Mouse (Mus musculus) limb, embryonic 14.5 days (tissue): ENCODE data around the gene Tapbp. TPM values are rescaled to one million over a fixed set of nuclear protein-coding genes. Genes with fewer than 3 reads are reported as not detected.

Experiments used
- ATAC-seq: fragments of 200-750 bp; cut with Nextera tagmentation; 2 replicates; pipeline ENCODE4 v1.8.0; 2017; ENCODE audit warnings: low read depth, moderate number of reproducible peaks, moderate TSS enrichment; ENCODE audit not compliant: low FRiP score
- DNase-seq: peaks from one replicate; pipeline ENCODE4 v3.0.0-alpha.2; 2015; ENCODE audit warnings: low spot score
- H3K27ac ChIP-seq: fragments of 300-500 bp; sonication (generic); replicated peaks from 2 replicates; pipeline ENCODE4 v1.5.1; 2014; ENCODE audit warnings: low read depth, mild to moderate bottlenecking, low read length, moderate library complexity, mixed read lengths
- H3K27me3 ChIP-seq: fragments of 300-500 bp; sonication (generic); 2 replicates; pipeline ENCODE4 v1.6.1; 2014; ENCODE audit warnings: low read length, mixed read lengths; ENCODE audit not compliant: control insufficient read depth, insufficient read depth
- H3K36me3 ChIP-seq: fragments of 300-500 bp; sonication (generic); 2 replicates; pipeline ENCODE4 v1.6.1; 2014; ENCODE audit warnings: mild to moderate bottlenecking, low read length, moderate library complexity, mixed read lengths; ENCODE audit not compliant: control insufficient read depth, insufficient read depth
- H3K4me1 ChIP-seq: fragments of 300-500 bp; sonication (generic); 2 replicates; pipeline ENCODE4 v1.6.1; 2014; ENCODE audit warnings: antibody characterized with exemption, low read length, mixed read lengths; ENCODE audit not compliant: control insufficient read depth, insufficient read depth
- H3K4me2 ChIP-seq: fragments of 300-500 bp; sonication (generic); replicated peaks from 2 replicates; pipeline ENCODE4 v1.6.1; 2014; ENCODE audit warnings: low read depth, mild to moderate bottlenecking, low read length, moderate library complexity; ENCODE audit not compliant: severe bottlenecking
- H3K4me3 ChIP-seq: fragments of 300-500 bp; sonication (generic); replicated peaks from 2 replicates; pipeline ENCODE4 v1.5.1; 2014; ENCODE audit warnings: low read length
- H3K9ac ChIP-seq: fragments of 300-500 bp; sonication (generic); 2 replicates; pipeline ENCODE4 v1.6.1; 2014; ENCODE audit warnings: mild to moderate bottlenecking, low read depth, low read length, moderate library complexity; ENCODE audit not compliant: severe bottlenecking
- H3K9me3 ChIP-seq: fragments of 300-500 bp; sonication (generic); 2 replicates; pipeline ENCODE4 v1.6.1; 2016; ENCODE audit warnings: low read length; ENCODE audit not compliant: control insufficient read depth
- POLR2A ChIP-seq: fragments of 200-500 bp; IDR thresholded peaks from 2 replicates; pipeline ENCODE4 v1.8.0; 2012; ENCODE audit warnings: inconsistent platforms, mild to moderate bottlenecking, moderate library complexity, borderline replicate concordance; ENCODE audit not compliant: insufficient read depth, insufficient read length; ENCODE audit errors: extremely low read depth
- WGBS: fragments of 180-500 bp; shearing (Covaris S2); extraction: QIAGEN DNeasy Blood & Tissue Kit; methylation state at CpG from one replicate; pipeline ENCODE4 v1.1.7; 2014; 5-methylcytosine and 5-hydroxymethylcytosine counted together
- polyA plus RNA-seq, 2 experiments: library from polyadenylated mRNA; depleted of rRNA in 1 of 2; stranded (reverse) in 1 of 2; unstranded in 1 of 2; fragments of >200 nt; fragmentation: Nextera tagmentation in 1 of 2; extraction: Ambion mirVana in 1 of 2; gene quantifications; 2 replicates each; pipeline versions ENCODE4 v1.2.1 to v1.2.3; 2012 to 2014

The Tapbp gene
- polyA plus RNA-seq, 2 experiments, result 18.7 to 28.9 TPM

DNA sequence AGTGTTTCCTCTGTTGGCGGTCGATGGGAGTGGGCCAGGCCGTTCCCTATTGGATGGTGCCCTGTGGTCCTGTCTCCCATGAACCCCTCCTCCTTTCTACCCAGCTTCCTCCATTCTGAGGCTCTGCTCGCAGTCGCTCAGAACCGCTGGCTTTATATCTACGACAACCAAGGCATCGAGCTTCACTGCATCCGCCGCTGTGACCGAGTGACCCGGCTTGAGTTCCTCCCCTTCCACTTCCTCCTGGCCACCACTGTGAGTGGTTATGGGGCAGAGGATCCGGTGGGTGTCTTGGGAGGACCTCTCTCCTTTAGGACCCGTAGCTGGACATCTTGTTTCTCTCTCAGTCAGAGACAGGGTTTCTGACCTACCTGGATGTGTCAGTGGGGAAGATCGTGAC is 27.8 kb downstream of the Tapbp start:
- Histone ChIP-seq H3K36me3 (peaks cover 60% of the 10 kb centered on the region), H3K9me3 (no peaks in the 10 kb centered on the region), H3K4me3 (no peak overlapping the region), H3K4me1 (peaks cover 13% of the 10 kb centered on the region), H3K4me2 (no peak overlapping the region), H3K27me3 (no peaks in the 10 kb centered on the region), H3K9ac (no peak overlapping the region), H3K27ac (no peak overlapping the region)
- no peak for TF ChIP-seq POLR2A
- no peak for DNase-seq
- no peak for ATAC-seq
- 92% methylated on average over 15 of the region's 15 CpGs for WGBS

DNA sequence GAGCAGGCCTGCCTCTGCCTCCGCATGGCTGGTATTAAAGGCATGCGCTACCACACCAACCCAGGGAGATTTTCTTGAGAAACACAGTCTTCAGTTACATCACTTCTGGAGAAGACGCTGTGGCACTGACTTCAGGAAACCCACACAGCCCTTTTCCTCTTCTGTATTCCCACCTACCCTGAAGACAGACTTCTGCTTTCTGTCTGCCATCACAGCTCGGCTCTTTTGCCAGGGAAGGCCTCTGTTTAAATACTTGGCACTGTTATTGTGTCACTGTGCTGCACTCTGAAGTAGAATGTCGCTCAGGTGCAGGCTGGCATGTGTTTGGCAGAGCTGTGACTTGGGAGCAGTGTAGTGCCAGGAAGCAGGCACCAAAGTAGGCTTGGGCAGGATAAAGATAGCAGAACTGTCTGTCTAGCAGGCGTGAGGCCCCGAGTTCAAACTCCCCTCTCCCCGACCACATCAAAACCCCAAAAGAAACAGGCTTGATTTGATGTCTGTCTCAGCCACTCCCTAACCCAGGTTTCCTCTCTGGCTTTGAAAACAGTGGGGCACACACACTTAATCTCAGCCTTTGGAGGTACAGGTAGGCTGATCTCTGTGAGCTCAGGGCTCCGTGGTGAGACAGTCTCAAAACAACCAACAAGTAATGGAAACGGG is 31.9 kb downstream of the Tapbp start:
- H3K9me3 ChIP-seq, result no peaks in the 10 kb centered on the region
- ATAC-seq (no peak), DNase-seq (no peak)
- no peak overlapping the region for H3K4me3 ChIP-seq
- no peak overlapping the region for H3K9ac ChIP-seq
- peaks cover 77% of the 10 kb centered on the region for H3K36me3 ChIP-seq
- no peak for TF ChIP-seq POLR2A
- H3K4me2 ChIP-seq, result no peak overlapping the region
- 92% methylated on average over 10 of the region's 10 CpGs for WGBS
- no peaks in the 10 kb centered on the region for H3K27me3 ChIP-seq
- H3K4me1 ChIP-seq, result peaks cover 14% of the 10 kb centered on the region
- no peak overlapping the region for H3K27ac ChIP-seq

DNA sequence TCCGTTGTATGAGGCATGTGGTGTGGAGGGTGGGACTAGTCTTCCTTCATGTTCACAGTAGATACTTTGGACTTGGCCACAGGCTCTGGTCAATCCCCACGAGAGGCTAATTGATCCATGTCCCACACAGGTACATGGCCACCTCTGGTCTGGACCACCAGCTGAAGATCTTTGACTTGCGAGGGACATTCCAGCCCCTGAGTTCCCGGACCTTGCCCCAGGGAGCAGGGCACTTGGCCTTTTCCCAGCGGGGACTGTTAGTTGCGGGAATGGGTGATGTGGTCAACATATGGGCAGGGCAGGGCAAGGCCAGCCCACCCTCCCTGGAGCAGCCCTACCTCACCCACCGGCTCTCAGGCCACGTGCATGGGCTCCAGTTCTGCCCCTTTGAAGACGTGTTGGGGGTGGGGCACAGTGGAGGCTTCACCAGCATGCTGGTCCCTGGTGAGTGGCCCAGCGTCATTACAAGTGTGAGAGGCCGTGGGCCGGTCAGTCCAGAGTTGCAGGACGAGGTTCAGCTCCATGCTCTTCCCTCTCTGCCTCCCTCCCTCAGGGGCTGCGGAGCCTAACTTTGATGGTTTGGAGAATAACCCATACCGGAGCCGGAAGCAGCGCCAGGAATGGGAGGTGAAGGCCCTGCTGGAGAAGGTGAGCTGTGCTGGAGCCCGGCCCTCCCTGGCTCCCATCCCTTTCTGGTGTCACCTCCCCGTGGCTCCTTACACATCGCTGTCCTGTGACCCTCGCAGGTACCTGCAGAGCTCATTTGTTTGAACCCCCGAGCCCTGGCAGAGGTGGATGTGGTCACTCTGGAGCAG is 32.6 kb downstream of the Tapbp start:
- Histone ChIP-seq H3K9ac (no peak overlapping the region), H3K27me3 (no peaks in the 10 kb centered on the region), H3K4me2 (no peak overlapping the region), H3K36me3 (peaks cover 79% of the 10 kb centered on the region), H3K4me1 (peaks cover 21% of the 10 kb centered on the region), H3K9me3 (no peaks in the 10 kb centered on the region), H3K27ac (no peak overlapping the region), H3K4me3 (no peak overlapping the region)
- no peak for TF ChIP-seq POLR2A
- no peak for DNase-seq
- ATAC-seq, result no peak
- 84% methylated on average over 22 of the region's 22 CpGs for WGBS

DNA sequence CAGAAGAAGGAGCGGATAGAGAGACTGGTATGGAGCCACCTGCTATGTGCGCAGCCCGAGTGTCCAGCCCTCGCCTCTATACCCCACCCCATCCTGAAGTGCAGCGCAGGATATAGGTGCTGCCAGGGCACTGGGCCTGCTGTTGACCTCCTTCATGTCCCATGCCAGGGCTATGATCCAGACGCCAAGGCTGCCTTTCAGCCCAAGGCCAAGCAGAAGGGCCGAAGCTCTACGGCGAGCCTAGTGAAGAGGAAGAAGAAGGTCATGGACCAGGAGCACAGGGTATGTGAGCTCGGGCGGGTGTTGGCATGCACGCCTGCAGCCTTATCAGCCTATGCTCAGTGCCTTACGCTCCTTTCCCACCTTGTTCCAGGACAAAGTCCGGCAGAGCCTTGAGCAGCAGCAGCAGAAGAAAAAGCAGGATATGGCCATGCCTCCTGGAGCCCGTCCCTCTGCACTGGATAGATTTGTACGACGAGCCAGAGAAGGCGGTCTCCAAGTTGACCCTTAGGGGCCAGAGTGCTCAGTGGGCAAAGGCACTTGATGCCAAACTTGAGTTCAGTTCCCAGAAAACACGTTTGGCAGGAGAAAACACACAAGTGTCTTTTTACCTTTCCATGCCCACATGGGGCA is 33.3 kb downstream of the Tapbp start:
- no peak overlapping the region for H3K4me2 ChIP-seq
- no peaks in the 10 kb centered on the region for H3K9me3 ChIP-seq
- peaks cover 25% of the 10 kb centered on the region for H3K4me1 ChIP-seq
- no peaks in the 10 kb centered on the region for H3K27me3 ChIP-seq
- DNase-seq, result no peak
- whole genome bisulfite sequencing, result 92% methylated on average over 19 of the region's 19 CpGs
- H3K9ac ChIP-seq, result no peak overlapping the region
- no peak overlapping the region for H3K4me3 ChIP-seq
- TF ChIP-seq POLR2A, result no peak
- H3K27ac ChIP-seq, result no peak overlapping the region
- H3K36me3 ChIP-seq, result peaks cover 80% of the 10 kb centered on the region
- ATAC-seq, result no peak

DNA sequence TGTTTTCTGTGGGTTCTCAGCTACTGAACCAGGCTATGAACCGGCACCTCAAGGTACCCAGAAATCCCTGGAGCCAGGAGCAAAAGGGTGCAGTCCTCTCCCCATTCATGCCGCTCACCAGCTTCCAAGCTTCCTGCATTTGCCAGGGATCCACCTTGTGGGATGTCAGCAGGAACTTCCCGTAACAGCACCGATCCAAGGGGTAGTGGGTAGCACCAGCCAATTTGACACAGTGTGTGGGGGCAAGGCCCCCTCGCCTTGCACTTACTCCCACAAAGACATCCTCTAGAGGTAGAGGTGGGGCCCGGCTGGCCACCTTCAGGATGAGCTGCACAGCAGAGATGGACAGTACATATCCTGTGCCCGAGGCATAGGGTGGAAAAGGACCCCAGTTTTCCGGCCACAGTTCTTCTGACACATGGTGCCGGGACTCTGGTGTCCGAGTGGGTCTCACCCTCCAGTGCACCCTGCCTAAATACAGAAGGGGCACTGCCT is 34.5 kb downstream of the Tapbp start:
- TF ChIP-seq POLR2A, result no peak
- peaks cover 76% of the 10 kb centered on the region for H3K36me3 ChIP-seq
- WGBS, result 77% methylated on average over 10 of the region's 10 CpGs
- peak overlapping the region; percentile 63 for H3K9ac ChIP-seq
- no peak for DNase-seq
- peak overlapping the region; percentile 43 for H3K4me3 ChIP-seq
- peak overlapping the region; percentile 85 for H3K4me2 ChIP-seq
- no peaks in the 10 kb centered on the region for H3K27me3 ChIP-seq
- ATAC-seq, result no peak
- H3K27ac ChIP-seq, result peak overlapping the region; percentile 88
- H3K4me1 ChIP-seq, result peaks cover 32% of the 10 kb centered on the region
- no peaks in the 10 kb centered on the region for H3K9me3 ChIP-seq
